Comparison of ENCODE assay signal across 15 mouse cellular contexts in genomic region chr16:95307823-95308360, GRCm38 (mm10).
"Had no signal": no experiment of that assay in that cellular context is flagged by ENCODE, and none has a peak within 500 bp of the region (broad histone marks: within the 10 kb centered on the region; RNA-seq: fewer than 3 reads in every experiment).

No protein-coding gene starts in this region.

- H3K9ac ChIP-seq: neural tube, embryonic 15.5 days; stomach, embryonic 15.5 days had no signal

- H3K36me3 ChIP-seq: neural tube, embryonic 15.5 days; stomach, embryonic 15.5 days had no signal

- H3K27me3 ChIP-seq: neural tube, embryonic 15.5 days; stomach, embryonic 15.5 days had no signal

- H3K4me3 ChIP-seq: neural tube, embryonic 15.5 days; stomach, embryonic 15.5 days had no signal

- H3K4me1 ChIP-seq: neural tube, embryonic 15.5 days; stomach, embryonic 15.5 days had no signal

- H3K27ac ChIP-seq: neural tube, embryonic 15.5 days; stomach, embryonic 15.5 days; stomach, postnatal 0 days had no signal

- DNase-seq: retina, postnatal 1 day; right cerebral cortex, adult 18-20 months; right cerebral cortex, postnatal 14 days; right cerebral cortex, postnatal 25 days; right cerebral cortex, postnatal 4 days; spleen, adult 18-20 months; thymus, adult 18-20 months; thymus, adult 2 months; thymus, postnatal 14 days; thymus, postnatal 25 days; thymus, postnatal 36 days; thymus, postnatal 4 days had no signal

- H3K9me3 ChIP-seq: neural tube, embryonic 15.5 days; stomach, embryonic 15.5 days had no signal

- H3K4me2 ChIP-seq: neural tube, embryonic 15.5 days; stomach, embryonic 15.5 days had no signal
